ENCODE assay signal across 9 mouse cellular contexts in genomic region chr16:62414485-62414884, GRCm38 (mm10).
DNase-seq lines count a peak whose midpoint lies in the region; ATAC-seq and TF ChIP-seq lines count a peak whose summit lies in the region.
"Had no signal": no experiment of that assay in that cellular context is flagged by ENCODE, and none has a peak within 500 bp of the region (broad histone marks: within the 10 kb centered on the region; RNA-seq: fewer than 3 reads in every experiment).

No protein-coding gene starts in this region.

- H3K9ac ChIP-seq in CH12.LX (ENCODE audit: insufficient read depth, low read depth), result no peak overlapping the region
- H3K9ac ChIP-seq in embryonic facial prominence, embryonic 11.5 days (replicated peaks; ENCODE audit: low read length), result no peak overlapping the region
- no peak overlapping the region for H3K9ac ChIP-seq in limb, embryonic 13.5 days
- H3K9ac ChIP-seq: liver, embryonic 14.5 days had no signal

- no peak for TF ChIP-seq EP300 in CH12.LX (IDR thresholded peaks at IDR 0.05; ENCODE audit: low read length)

- H3K4me2 ChIP-seq in CH12.LX (ENCODE audit: insufficient read depth, low read depth, poor library complexity, severe bottlenecking), result no peak overlapping the region
- H3K4me2 ChIP-seq in embryonic facial prominence, embryonic 11.5 days (ENCODE audit: low read depth, low read length), result no peak overlapping the region
- no peak overlapping the region for H3K4me2 ChIP-seq in limb, embryonic 13.5 days (replicated peaks)

- H3K27ac ChIP-seq in CH12.LX (ENCODE audit: insufficient read depth, low read depth), result no peak overlapping the region
- no peak overlapping the region for H3K27ac ChIP-seq in embryonic facial prominence, embryonic 11.5 days (replicated peaks; ENCODE audit: low read depth, low read length)
- no peak overlapping the region for H3K27ac ChIP-seq in limb, embryonic 13.5 days
- H3K27ac ChIP-seq: liver, embryonic 14.5 days had no signal

- no peaks in the 10 kb centered on the region for H3K9me3 ChIP-seq in CH12.LX (replicated peaks; ENCODE audit: low read length)
- no peaks in the 10 kb centered on the region for H3K9me3 ChIP-seq in embryonic facial prominence, embryonic 11.5 days (replicated peaks; ENCODE audit: control insufficient read depth, low read length)
- no peaks in the 10 kb centered on the region for H3K9me3 ChIP-seq in limb, embryonic 13.5 days

- H3K79me2 ChIP-seq in CH12.LX (replicated peaks; ENCODE audit: control insufficient read depth, extremely low read depth, insufficient read depth, poor library complexity, severe bottlenecking), result no peaks in the 10 kb centered on the region

- ATAC-seq in embryonic facial prominence, embryonic 11.5 days (replicated peaks; ENCODE audit: insufficient number of reproducible peaks, low FRiP score, low TSS enrichment, low read depth), result no peak
- peak; percentile 44; the same call in 1 of the 2 replicates for ATAC-seq in limb, embryonic 13.5 days (ENCODE audit: low FRiP score, low read depth)

- peak; percentile 6 for DNase-seq in cerebellum, adult 9-10 months
- DNase-seq in cerebellum, adult 11 months, result no peak
- peak; percentile 48 for DNase-seq in CH12.LX (ENCODE audit: extremely low read depth)
- DNase-seq in embryonic facial prominence, embryonic 11.5 days (ENCODE audit: low spot score), result peak; percentile 57
- no peak for DNase-seq in spleen, postnatal 4 days (ENCODE audit: low spot score in 2 of 2)
- no peak for DNase-seq in lung, adult 18-20 months
- DNase-seq in lung, postnatal 10 days, result no peak

- TF ChIP-seq RAD21 in CH12.LX (IDR thresholded peaks at IDR 0.05; ENCODE audit: low read depth, low read length), result peak; percentile 65

- H3K4me1 ChIP-seq in CH12.LX (ENCODE audit: control insufficient read depth in 1 of 2, insufficient read depth in 2 of 2), result no peaks in the 10 kb centered on the region
- no peaks in the 10 kb centered on the region for H3K4me1 ChIP-seq in embryonic facial prominence, embryonic 11.5 days (ENCODE audit: control insufficient read depth, insufficient read depth, low read length)
- H3K4me1 ChIP-seq in limb, embryonic 13.5 days, result no peaks in the 10 kb centered on the region

- no peak overlapping the region for H3K4me3 ChIP-seq in CH12.LX (replicated peaks in 1 of 3; ENCODE audit: low read depth in 2 of 3, low read length in 2 of 3, poor library complexity in 1 of 3)
- no peak overlapping the region for H3K4me3 ChIP-seq in embryonic facial prominence, embryonic 11.5 days (ENCODE audit: low read depth, low read length)
- H3K4me3 ChIP-seq in limb, embryonic 13.5 days, result no peak overlapping the region

- TF ChIP-seq POLR2A in CH12.LX (IDR thresholded peaks at IDR 0.05; ENCODE audit: low read depth, low read length), result no peak

- peak; percentile 54 to 63 for TF ChIP-seq CTCF in CH12.LX (conservative IDR thresholded peaks at IDR 0.05 in 1 of 2, IDR thresholded peaks at IDR 0.05 in 1 of 2; ENCODE audit: low read depth in 2 of 2, low read length in 2 of 2)

- dilution Hi-C loops in CH12.LX (cut with MboI; ENCODE audit: extremely low pct_ligation_motif_present, extremely low pct_unique_long_range_greater_than_20kb, low sequenced_read_pairs), result no loop called here

- in situ Hi-C loops in CH12.LX (cut with MboI; ENCODE audit: low pct_ligation_motif_present, low pct_unique_long_range_greater_than_20kb, low sequenced_read_pairs), result no loop called here

- H3K36me3 ChIP-seq in CH12.LX (replicated peaks in 1 of 2; ENCODE audit: control insufficient read depth in 1 of 2, insufficient read depth in 1 of 2, low read length in 1 of 2), result no peaks in the 10 kb centered on the region
- no peaks in the 10 kb centered on the region for H3K36me3 ChIP-seq in embryonic facial prominence, embryonic 11.5 days (replicated peaks; ENCODE audit: control insufficient read depth, insufficient read depth, low read depth, low read length)
- no peaks in the 10 kb centered on the region for H3K36me3 ChIP-seq in limb, embryonic 13.5 days

- H3K27me3 ChIP-seq in CH12.LX (replicated peaks), result no peaks in the 10 kb centered on the region
- H3K27me3 ChIP-seq in embryonic facial prominence, embryonic 11.5 days (ENCODE audit: control insufficient read depth, insufficient read depth, low read length), result no peaks in the 10 kb centered on the region
- H3K27me3 ChIP-seq in limb, embryonic 13.5 days, result no peaks in the 10 kb centered on the region

- WGBS in embryonic facial prominence, embryonic 11.5 days, result 39% methylated on average over 1 of the region's 1 CpGs
- 31% methylated on average over 1 of the region's 1 CpGs for WGBS in limb, embryonic 13.5 days

TF ChIP-seq in CH12.LX, 34 proteins besides CTCF, POLR2A, EP300 and RAD21:
- TF ChIP-seq ZNF384 (IDR thresholded peaks at IDR 0.05; ENCODE audit: low read depth, low read length) (peak; percentile 44; the same call in 1 of the 2 replicates), SMC3 (IDR thresholded peaks at IDR 0.05; ENCODE audit: low read depth, low read length) (peak; percentile 39; the same call in 1 of the 2 replicates), TBP (conservative IDR thresholded peaks at IDR 0.05; ENCODE audit: low read depth, low read length) (no peak), ETS1 (conservative IDR thresholded peaks at IDR 0.05; ENCODE audit: low read depth, low read length) (no peak)

Comparison
In these comparisons a context has a peak if more than half of its experiments do, and no peak if none do; other contexts are left out.
1. DNase-seq: peak in cerebellum, adult 9-10 months (single experiment), CH12.LX (single experiment) and embryonic facial prominence, embryonic 11.5 days (single experiment); none in cerebellum, adult 11 months (single experiment), spleen, postnatal 4 days (0 of 2), lung, adult 18-20 months (0 of 2) and lung, postnatal 10 days (single experiment).